Mouse (Mus musculus): ENCODE data around the gene Flcn. TPM values are rescaled to one million over a fixed set of nuclear protein-coding genes. Genes with fewer than 3 reads are reported as not detected.
A peak's percentile ranks its signal among the peaks of the same experiment; 100 is the strongest.

Gene Flcn
- polyA plus RNA-seq, 1 experiment from 2014 or later, result 30.6 TPM

- ATAC-seq (replicated peaks; ENCODE audit: low FRiP score, low read depth) (no peak), DNase-seq (ENCODE audit: low spot score) (no peak)
- no peak for TF ChIP-seq CTCF (IDR thresholded peaks at IDR 0.05; ENCODE audit: low read depth)
These were observed 26.2 kb downstream of the Flcn start for GRCm38 (mm10) chr11:59783591-59783990.

GRCm38 (mm10) chr11:59782091-59782590 lies 27.7 kb downstream of the Flcn start:
- H3K36me3 ChIP-seq (ENCODE audit: insufficient read depth, low read length), result peaks cover 3% of the 10 kb centered on the region; the same call in 1 of the 2 replicates
- H3K4me1 ChIP-seq (replicated peaks; ENCODE audit: insufficient read depth, low read length), result no peaks in the 10 kb centered on the region; the same call in 1 of the 2 replicates
- no peak overlapping the region for H3K9ac ChIP-seq (ENCODE audit: low read depth, low read length)
- H3K27me3 ChIP-seq (ENCODE audit: insufficient read depth, low read length), result no peaks in the 10 kb centered on the region
- H3K9me3 ChIP-seq (replicated peaks; ENCODE audit: low read length), result no peaks in the 10 kb centered on the region
- no peak overlapping the region for H3K4me3 ChIP-seq (replicated peaks; ENCODE audit: low read depth, low read length)
- 80% methylated on average over 7 of the region's 7 CpGs for WGBS
- DNase-seq (ENCODE audit: low spot score), result no peak
- ATAC-seq (replicated peaks; ENCODE audit: low FRiP score, low read depth), result no peak
- H3K27ac ChIP-seq, result no peak overlapping the region
- TF ChIP-seq CTCF (IDR thresholded peaks at IDR 0.05; ENCODE audit: low read depth), result no peak
- H3K4me2 ChIP-seq (ENCODE audit: low read length), result no peak overlapping the region

More at GRCm38 (mm10) chr11:59783591-59783990, 26.2 kb downstream of the Flcn start:
- Histone ChIP-seq H3K9ac (ENCODE audit: low read depth, low read length) (no peak overlapping the region), H3K27ac (no peak overlapping the region), H3K36me3 (ENCODE audit: insufficient read depth, low read length) (no peaks in the 10 kb centered on the region), H3K4me3 (replicated peaks; ENCODE audit: low read depth, low read length) (no peak overlapping the region), H3K9me3 (replicated peaks; ENCODE audit: low read length) (no peaks in the 10 kb centered on the region), H3K4me2 (ENCODE audit: low read length) (no peak overlapping the region), H3K4me1 (replicated peaks; ENCODE audit: insufficient read depth, low read length) (no peaks in the 10 kb centered on the region; the same call in 1 of the 2 replicates), H3K27me3 (ENCODE audit: insufficient read depth, low read length) (no peaks in the 10 kb centered on the region)
- WGBS, result 82% methylated on average over 6 of the region's 6 CpGs

GRCm38 (mm10) chr11:59780241-59780640 lies 29.6 kb downstream of the Flcn start:
- TF ChIP-seq CTCF (IDR thresholded peaks at IDR 0.05; ENCODE audit: low read depth), result no peak
- H3K27me3 ChIP-seq (ENCODE audit: insufficient read depth, low read length), result no peaks in the 10 kb centered on the region
- DNase-seq (ENCODE audit: low spot score) (no peak), ATAC-seq (replicated peaks; ENCODE audit: low FRiP score, low read depth) (no peak)
- H3K4me3 ChIP-seq (replicated peaks; ENCODE audit: low read depth, low read length), result no peak overlapping the region
- H3K36me3 ChIP-seq (ENCODE audit: insufficient read depth, low read length), result peaks cover 19% of the 10 kb centered on the region
- H3K9ac ChIP-seq (ENCODE audit: low read depth, low read length), result no peak overlapping the region
- H3K9me3 ChIP-seq (replicated peaks; ENCODE audit: low read length), result no peaks in the 10 kb centered on the region
- no peak overlapping the region for H3K4me2 ChIP-seq (ENCODE audit: low read length)
- 89% methylated on average over 4 of the region's 4 CpGs for WGBS
- no peaks in the 10 kb centered on the region for H3K4me1 ChIP-seq (replicated peaks; ENCODE audit: insufficient read depth, low read length)
- no peak overlapping the region for H3K27ac ChIP-seq

DNA sequence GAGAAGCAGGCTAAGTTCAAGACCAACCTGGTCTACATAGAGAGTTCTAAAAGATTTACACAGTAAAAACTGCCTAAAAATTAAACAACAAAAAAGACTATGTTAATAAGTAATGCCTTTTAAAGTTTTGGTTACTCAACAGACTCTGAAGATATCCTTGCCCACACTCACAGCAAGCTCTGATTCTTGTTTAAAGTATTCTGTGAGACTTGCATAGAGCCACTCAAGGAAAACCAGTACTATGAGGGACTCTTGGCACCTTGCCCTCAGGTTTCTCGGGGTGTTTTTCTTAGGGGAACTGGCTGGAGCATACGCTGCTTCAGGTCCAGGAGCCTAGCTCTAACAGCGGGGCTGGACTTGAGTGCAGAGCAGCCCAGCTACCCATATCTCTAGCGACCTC lies 30.4 kb downstream of the Flcn start:
- H3K4me3 ChIP-seq (replicated peaks; ENCODE audit: low read depth, low read length), result no peak overlapping the region
- H3K27me3 ChIP-seq (ENCODE audit: insufficient read depth, low read length), result no peaks in the 10 kb centered on the region
- DNase-seq (ENCODE audit: low spot score) (no peak), ATAC-seq (replicated peaks; ENCODE audit: low FRiP score, low read depth) (no peak)
- no peaks in the 10 kb centered on the region for H3K9me3 ChIP-seq (replicated peaks; ENCODE audit: low read length)
- WGBS, result 78% methylated on average over 4 of the region's 4 CpGs
- TF ChIP-seq CTCF (IDR thresholded peaks at IDR 0.05; ENCODE audit: low read depth), result no peak
- H3K9ac ChIP-seq (ENCODE audit: low read depth, low read length), result no peak overlapping the region
- no peaks in the 10 kb centered on the region for H3K4me1 ChIP-seq (replicated peaks; ENCODE audit: insufficient read depth, low read length)
- no peak overlapping the region for H3K4me2 ChIP-seq (ENCODE audit: low read length)
- H3K27ac ChIP-seq, result no peak overlapping the region
- peaks cover 23% of the 10 kb centered on the region for H3K36me3 ChIP-seq (ENCODE audit: insufficient read depth, low read length)

- 88% methylated on average over 1 of the region's 1 CpGs for WGBS
These were observed 31.0 kb downstream of the Flcn start for GRCm38 (mm10) chr11:59778874-59779223.

GRCm38 (mm10) chr11:59778181-59778873 lies 31.5 kb downstream of the Flcn start:
- no peak overlapping the region for H3K4me2 ChIP-seq (ENCODE audit: low read length)
- no peak overlapping the region for H3K27ac ChIP-seq
- no peaks in the 10 kb centered on the region for H3K9me3 ChIP-seq (replicated peaks; ENCODE audit: low read length)
- DNase-seq (ENCODE audit: low spot score) (peak; percentile 84), ATAC-seq (replicated peaks; ENCODE audit: low FRiP score, low read depth) (peak; percentile 74)
- no peak overlapping the region for H3K4me3 ChIP-seq (replicated peaks; ENCODE audit: low read depth, low read length)
- H3K36me3 ChIP-seq (ENCODE audit: insufficient read depth, low read length), result peaks cover 34% of the 10 kb centered on the region
- 53% methylated on average over 9 of the region's 9 CpGs for WGBS
- no peak overlapping the region for H3K9ac ChIP-seq (ENCODE audit: low read depth, low read length)
- H3K4me1 ChIP-seq (replicated peaks; ENCODE audit: insufficient read depth, low read length), result no peaks in the 10 kb centered on the region
- peak; percentile 98 for TF ChIP-seq CTCF (IDR thresholded peaks at IDR 0.05; ENCODE audit: low read depth)
- no peaks in the 10 kb centered on the region for H3K27me3 ChIP-seq (ENCODE audit: insufficient read depth, low read length)

More at GRCm38 (mm10) chr11:59778874-59779223, 31.0 kb downstream of the Flcn start:
- Histone ChIP-seq H3K27me3 (ENCODE audit: insufficient read depth, low read length) (no peaks in the 10 kb centered on the region), H3K4me3 (replicated peaks; ENCODE audit: low read depth, low read length) (no peak overlapping the region), H3K4me2 (ENCODE audit: low read length) (no peak overlapping the region), H3K27ac (no peak overlapping the region), H3K36me3 (ENCODE audit: insufficient read depth, low read length) (peaks cover 28% of the 10 kb centered on the region), H3K4me1 (replicated peaks; ENCODE audit: insufficient read depth, low read length) (no peaks in the 10 kb centered on the region), H3K9me3 (replicated peaks; ENCODE audit: low read length) (no peaks in the 10 kb centered on the region), H3K9ac (ENCODE audit: low read depth, low read length) (no peak overlapping the region)
- ATAC-seq (replicated peaks; ENCODE audit: low FRiP score, low read depth) (0 out of 2 replicates have a peak, but pooled peaks have one; percentile 9), DNase-seq (ENCODE audit: low spot score) (no peak)
- TF ChIP-seq CTCF (IDR thresholded peaks at IDR 0.05; ENCODE audit: low read depth), result no peak

Data from kidney, postnatal 0 days (tissue).